ENCODE assay signal across 12 mouse cellular contexts in genomic region chr9:63974258-63975023, GRCm38 (mm10). TPM values are rescaled to one million over a fixed set of nuclear protein-coding genes. Genes with fewer than 3 reads are reported as not detected.
A peak's percentile ranks its signal among the peaks of the same experiment; 100 is the strongest.
DNase-seq lines count a peak whose midpoint lies in the region; ATAC-seq and TF ChIP-seq lines count a peak whose summit lies in the region.
"Had no signal": no experiment of that assay in that cellular context is flagged by ENCODE, and none has a peak within 500 bp of the region (broad histone marks: within the 10 kb centered on the region; RNA-seq: fewer than 3 reads in every experiment).

No protein-coding gene starts in this region.

- 44% methylated on average over 13 of the region's 13 CpGs for WGBS in heart, postnatal 0 days
- WGBS in midbrain, embryonic 12.5 days = 59% methylated on average over 13 of the region's 13 CpGs
- WGBS in midbrain, postnatal 0 days = 61% methylated on average over 13 of the region's 13 CpGs
- 48% methylated on average over 13 of the region's 13 CpGs for WGBS in stomach, embryonic 15.5 days

- no peaks in the 10 kb centered on the region for H3K27me3 ChIP-seq in heart, postnatal 0 days (ENCODE audit: control insufficient read depth, insufficient read depth, low read length)
- H3K27me3 ChIP-seq in midbrain, embryonic 12.5 days = no peaks in the 10 kb centered on the region
- H3K27me3 ChIP-seq in midbrain, postnatal 0 days (ENCODE audit: insufficient read depth, low read length) = no peaks in the 10 kb centered on the region
- no peaks in the 10 kb centered on the region for H3K27me3 ChIP-seq in stomach, embryonic 15.5 days (replicated peaks)

- no peak for DNase-seq in heart, postnatal 0 days (ENCODE audit: low spot score)
- no peak for DNase-seq in heart, postnatal 36 days
- no peak for DNase-seq in midbrain, postnatal 0 days (ENCODE audit: low spot score)
- DNase-seq in right cerebral cortex, postnatal 25 days = no peak
- DNase-seq in kidney, adult 9 months = no peak
- DNase-seq: adrenal gland, postnatal 25 days; gastrocnemius, postnatal 36 days; right cerebral cortex, postnatal 14 days had no signal

- H3K9ac ChIP-seq in heart, postnatal 0 days (replicated peaks; ENCODE audit: low read depth, low read length) = no peak overlapping the region
- H3K9ac ChIP-seq in midbrain, embryonic 12.5 days (replicated peaks) = peak overlapping the region; percentile 12; the same call in 1 of the 2 replicates
- no peak overlapping the region for H3K9ac ChIP-seq in midbrain, postnatal 0 days (replicated peaks; ENCODE audit: low read length, poor library complexity, severe bottlenecking)
- H3K9ac ChIP-seq in stomach, embryonic 15.5 days = no peak overlapping the region; the same call in 1 of the 2 replicates

- no peak for TF ChIP-seq CTCF in heart, postnatal 0 days (IDR thresholded peaks at IDR 0.05; ENCODE audit: low read depth)
- TF ChIP-seq CTCF in midbrain, postnatal 0 days (IDR thresholded peaks at IDR 0.05) = no peak

- H3K4me1 ChIP-seq in heart, postnatal 0 days (ENCODE audit: control insufficient read depth, insufficient read depth) = peaks cover 75% of the 10 kb centered on the region
- peaks cover 40% of the 10 kb centered on the region for H3K4me1 ChIP-seq in midbrain, embryonic 12.5 days
- no peaks in the 10 kb centered on the region for H3K4me1 ChIP-seq in midbrain, postnatal 0 days (ENCODE audit: insufficient read depth, low read length)
- peaks cover 52% of the 10 kb centered on the region for H3K4me1 ChIP-seq in stomach, embryonic 15.5 days

- no peaks in the 10 kb centered on the region for H3K9me3 ChIP-seq in heart, postnatal 0 days (replicated peaks; ENCODE audit: control insufficient read depth, low read length)
- H3K9me3 ChIP-seq in midbrain, embryonic 12.5 days = no peaks in the 10 kb centered on the region
- no peaks in the 10 kb centered on the region for H3K9me3 ChIP-seq in midbrain, postnatal 0 days (ENCODE audit: low read length)
- H3K9me3 ChIP-seq in stomach, embryonic 15.5 days = no peaks in the 10 kb centered on the region

- no peak overlapping the region for H3K4me3 ChIP-seq in heart, postnatal 0 days (ENCODE audit: low read depth, low read length)
- H3K4me3 ChIP-seq in midbrain, embryonic 12.5 days = no peak overlapping the region
- H3K4me3 ChIP-seq in midbrain, postnatal 0 days (ENCODE audit: low read depth, low read length) = no peak overlapping the region
- no peak overlapping the region for H3K4me3 ChIP-seq in stomach, embryonic 15.5 days (replicated peaks)
- H3K4me3 ChIP-seq: myocyte had no signal

- H3K36me3 ChIP-seq in heart, postnatal 0 days (replicated peaks; ENCODE audit: control insufficient read depth, insufficient read depth, low read length) = no peaks in the 10 kb centered on the region
- no peaks in the 10 kb centered on the region for H3K36me3 ChIP-seq in midbrain, embryonic 12.5 days
- no peaks in the 10 kb centered on the region for H3K36me3 ChIP-seq in midbrain, postnatal 0 days (ENCODE audit: insufficient read depth, low read length)
- H3K36me3 ChIP-seq in stomach, embryonic 15.5 days = no peaks in the 10 kb centered on the region

- ATAC-seq in heart, postnatal 0 days (ENCODE audit: insufficient read depth, low read depth) = no peak
- ATAC-seq in midbrain, embryonic 12.5 days (ENCODE audit: low FRiP score, low read depth) = no peak
- no peak for ATAC-seq in midbrain, postnatal 0 days (ENCODE audit: low FRiP score)
- peak; percentile 72 to 84 for ATAC-seq in hematopoietic stem cell, adult 5-6 weeks (replicated peaks in 1 of 2; ENCODE audit: insufficient read depth in 1 of 2, low FRiP score in 2 of 2, low TSS enrichment in 1 of 2, low read depth in 1 of 2, poor library complexity in 2 of 2, severe bottlenecking in 2 of 2)
- ATAC-seq in stomach, embryonic 15.5 days (ENCODE audit: insufficient read depth, low FRiP score, low read depth) = no peak

- peak overlapping the region; percentile 62 for H3K27ac ChIP-seq in heart, postnatal 0 days (ENCODE audit: low read depth)
- no peak overlapping the region; the same call in 1 of the 2 replicates for H3K27ac ChIP-seq in midbrain, embryonic 12.5 days (replicated peaks)
- no peak overlapping the region for H3K27ac ChIP-seq in midbrain, postnatal 0 days (ENCODE audit: low read depth, low read length)
- peak overlapping the region; percentile 33; the same call in 1 of the 2 replicates for H3K27ac ChIP-seq in stomach, embryonic 15.5 days

- no peak overlapping the region for H3K4me2 ChIP-seq in heart, postnatal 0 days (ENCODE audit: low read depth, low read length)
- no peak overlapping the region for H3K4me2 ChIP-seq in midbrain, embryonic 12.5 days (replicated peaks)
- no peak overlapping the region for H3K4me2 ChIP-seq in midbrain, postnatal 0 days (ENCODE audit: low read depth, low read length, poor library complexity, severe bottlenecking)
- H3K4me2 ChIP-seq in stomach, embryonic 15.5 days = no peak overlapping the region

- TF ChIP-seq EP300 in heart, postnatal 0 days (IDR thresholded peaks at IDR 0.05; ENCODE audit: low read depth) = no peak

- intact Hi-C loops in heart, postnatal 36 days (cut with DNase I) = no loop called here

RNA-seq across cellular contexts. Expression of gene Smad6, which starts 47.4 kb away (rescaled TPM):
- 68.4 and 93.1 TPM in 2 replicates for total RNA-seq in heart, postnatal 0 days (2014; rRNA removed; ENCODE audit: low replicate concordance)
- polyA plus RNA-seq in heart, postnatal 0 days (2015; fragmentation: Nextera tagmentation; extraction: Ambion mirVana) = 5.6 and 6.7 TPM in 2 replicates
- total RNA-seq in heart, postnatal 36 days (2021) = 10 to 100 TPM; 11.4 to 16.3 TPM
- 7.8 TPM in 2 replicates for polyA plus RNA-seq in midbrain, embryonic 12.5 days (2016; fragmentation: Nextera tagmentation; extraction: Ambion mirVana)
- total RNA-seq in midbrain, postnatal 0 days (2014; rRNA removed) = 10.4 and 12.7 TPM in 2 replicates
- polyA plus RNA-seq in midbrain, postnatal 0 days (2015; fragmentation: Nextera tagmentation; extraction: Ambion mirVana) = 0.97 and 1.2 TPM in 2 replicates
- total RNA-seq in hematopoietic stem cell, adult 5-6 weeks (2017) = 2.6 and 3.9 TPM in 2 replicates
- 10.0 and 10.8 TPM in 2 replicates for polyA plus RNA-seq in stomach, embryonic 15.5 days (2015; fragmentation: Nextera tagmentation; extraction: Ambion mirVana)

Comparison
In these comparisons a context has a peak if more than half of its experiments do, and no peak if none do; other contexts are left out.
1. ATAC-seq: peak in hematopoietic stem cell, adult 5-6 weeks (2 of 2); none in heart, postnatal 0 days (single experiment), midbrain, embryonic 12.5 days (single experiment), midbrain, postnatal 0 days (single experiment) and stomach, embryonic 15.5 days (single experiment).
2. H3K27ac ChIP-seq: peak in heart, postnatal 0 days (single experiment) and stomach, embryonic 15.5 days (single experiment); none in midbrain, embryonic 12.5 days (single experiment) and midbrain, postnatal 0 days (single experiment).